Mouse (Mus musculus): Measurements from ENCODE around the gene Bag5. TPM values are rescaled to one million over a fixed set of nuclear protein-coding genes. Genes with fewer than 3 reads are reported as not detected.
A peak's percentile ranks its signal among the peaks of the same experiment; 100 is the strongest.
"Not testable (repeated sequence)": the region's sequence is repeated elsewhere in the genome, so short reads cannot be mapped to it uniquely, and the experiment has no call there.

Gene Bag5
- polyA plus RNA-seq, 1 experiment from 2014 or later, result 56.5 TPM

GRCm38 (mm10) chr12:111727956-111728355 is 14.9 kb upstream of the Bag5 start:
- no peak for DNase-seq (ENCODE audit: extremely low spot score, low spot score)
- H3K36me3 ChIP-seq (replicated peaks), result peaks cover 77% of the 10 kb centered on the region

GRCm38 (mm10) chr12:111726122-111726463 is 13.0 kb upstream of the Bag5 start:
- H3K9me3 ChIP-seq, result no peaks in the 10 kb centered on the region
- no peak for DNase-seq (ENCODE audit: extremely low spot score, low spot score)
- H3K4me3 ChIP-seq, result no peak overlapping the region
- H3K36me3 ChIP-seq (replicated peaks), result peaks cover 72% of the 10 kb centered on the region
- no peaks in the 10 kb centered on the region for H3K27me3 ChIP-seq (ENCODE audit: poor library complexity, severe bottlenecking)
- H3K27ac ChIP-seq, result 0 out of 2 replicates have a peak overlapping the region, but pooled peaks have one; percentile 75
- peaks cover 24% of the 10 kb centered on the region for H3K4me1 ChIP-seq
- 76% methylated on average over 4 of the region's 4 CpGs for WGBS

More at GRCm38 (mm10) chr12:111727956-111728355, 14.9 kb upstream of the Bag5 start:
- 97% methylated on average over 1 of the region's 1 CpGs for WGBS
- Histone ChIP-seq H3K4me3 (no peak overlapping the region), H3K9me3 (no peaks in the 10 kb centered on the region), H3K4me1 (peaks cover 36% of the 10 kb centered on the region), H3K27me3 (ENCODE audit: poor library complexity, severe bottlenecking) (peaks cover 8% of the 10 kb centered on the region), H3K27ac (no peak overlapping the region)

DNA sequence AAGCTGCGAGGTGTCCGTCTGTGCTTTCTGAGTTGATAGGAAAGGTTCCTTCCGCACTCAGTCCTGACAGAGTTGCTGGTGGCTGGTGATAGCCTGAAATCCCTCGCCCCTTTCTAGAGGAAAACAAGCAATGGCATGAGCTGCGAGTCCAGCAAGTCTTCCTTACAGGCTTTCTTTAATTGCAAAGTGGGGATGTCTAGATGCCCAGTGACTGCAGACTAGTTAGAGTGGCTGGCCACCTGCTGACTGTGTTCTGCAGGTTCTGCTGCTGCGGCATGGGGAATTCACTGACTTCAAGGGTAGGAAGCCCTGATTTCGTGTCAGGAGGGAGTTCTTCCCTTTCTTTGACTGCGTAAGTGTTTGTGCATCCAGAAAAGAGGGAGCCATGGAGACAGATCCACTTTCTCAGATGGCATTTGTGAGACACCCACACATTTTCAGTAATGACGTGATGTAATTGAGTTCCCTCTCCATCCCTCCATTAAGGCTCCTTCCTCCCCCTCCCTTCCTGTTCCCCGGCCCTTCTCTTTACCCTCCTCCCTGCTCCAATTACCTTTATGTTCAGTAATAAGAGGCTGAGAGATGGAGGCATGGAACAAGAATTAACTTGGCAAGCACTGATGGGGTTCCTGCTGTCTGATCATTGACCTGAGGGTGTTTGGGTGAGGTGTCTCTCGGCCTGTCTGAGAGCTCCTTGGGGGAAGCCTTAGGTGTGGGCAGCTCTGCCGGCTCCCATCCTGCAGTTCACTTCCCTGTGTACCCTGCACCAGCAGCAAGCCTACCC is 12.5 kb upstream of the Bag5 start:
- no peaks in the 10 kb centered on the region for H3K9me3 ChIP-seq
- peaks cover 69% of the 10 kb centered on the region for H3K36me3 ChIP-seq (replicated peaks)
- WGBS, result 72% methylated on average over 12 of the region's 12 CpGs
- no peak for DNase-seq (ENCODE audit: extremely low spot score, low spot score)
- H3K27me3 ChIP-seq (ENCODE audit: poor library complexity, severe bottlenecking), result no peaks in the 10 kb centered on the region
- H3K4me3 ChIP-seq, result no peak overlapping the region
- H3K27ac ChIP-seq, result peak overlapping the region; percentile 75; the same call in 1 of the 2 replicates
- peaks cover 24% of the 10 kb centered on the region for H3K4me1 ChIP-seq

GRCm38 (mm10) chr12:111724638-111725337 is 11.7 kb upstream of the Bag5 start:
- Histone ChIP-seq H3K9me3 (no peaks in the 10 kb centered on the region), H3K4me1 (peaks cover 24% of the 10 kb centered on the region), H3K27ac (peak overlapping the region; percentile 75), H3K4me3 (no peak overlapping the region), H3K36me3 (replicated peaks) (peaks cover 66% of the 10 kb centered on the region), H3K27me3 (ENCODE audit: poor library complexity, severe bottlenecking) (no peaks in the 10 kb centered on the region)
- DNase-seq (ENCODE audit: extremely low spot score, low spot score), result no peak
- WGBS, result 41% methylated on average over 6 of the region's 6 CpGs

DNA sequence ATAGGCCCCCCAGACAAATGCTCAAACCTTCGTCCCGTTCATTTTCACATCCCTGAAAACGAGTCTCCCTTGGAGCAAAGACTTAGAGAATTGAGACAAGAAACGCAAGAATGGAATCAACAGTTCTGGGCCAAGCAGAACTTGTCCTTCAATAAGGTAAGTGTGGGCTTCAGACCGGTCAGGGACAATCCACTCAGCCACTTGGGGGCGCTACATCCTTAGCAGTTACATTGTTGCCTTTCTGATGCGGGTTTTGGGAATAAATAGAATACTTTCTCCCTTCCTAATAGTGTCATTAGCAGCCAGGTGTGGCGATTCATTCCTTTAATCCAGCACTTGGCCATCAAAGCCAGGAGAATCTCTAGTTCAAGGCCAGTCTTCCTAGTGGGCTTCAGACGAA is 9.6 kb upstream of the Bag5 start:
- Histone ChIP-seq H3K27ac (no peak overlapping the region), H3K9me3 (no peaks in the 10 kb centered on the region), H3K27me3 (ENCODE audit: poor library complexity, severe bottlenecking) (no peaks in the 10 kb centered on the region), H3K4me1 (peaks cover 38% of the 10 kb centered on the region), H3K36me3 (replicated peaks) (peaks cover 48% of the 10 kb centered on the region), H3K4me3 (no peak overlapping the region)
- no peak for DNase-seq (ENCODE audit: extremely low spot score, low spot score)
- 74% methylated on average over 9 of the region's 9 CpGs for WGBS

GRCm38 (mm10) chr12:111720222-111720621 is 7.2 kb upstream of the Bag5 start:
- peaks cover 26% of the 10 kb centered on the region for H3K4me1 ChIP-seq

DNA sequence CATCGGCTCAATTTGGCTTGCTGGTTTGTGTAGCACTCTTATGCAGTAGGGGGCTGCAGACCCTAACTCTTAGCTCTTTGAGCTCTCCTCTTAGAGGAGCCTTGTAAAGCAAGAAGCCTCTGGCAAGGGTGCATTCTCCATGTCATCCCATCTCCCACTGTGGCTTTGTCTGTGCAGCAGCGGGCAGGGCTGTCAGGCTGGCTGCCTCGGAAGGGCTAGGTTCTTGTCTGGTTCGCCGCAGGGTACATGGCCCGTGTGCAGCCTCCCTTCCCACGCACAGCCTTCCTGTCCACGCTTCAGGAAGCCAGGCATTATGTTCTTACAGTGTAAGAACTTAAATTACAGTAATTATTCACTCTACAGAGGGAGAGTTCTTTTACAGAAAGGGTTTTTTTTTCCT is 5.6 kb upstream of the Bag5 start:
- Histone ChIP-seq H3K27ac (0 out of 2 replicates have a peak overlapping the region, but pooled peaks have one; percentile 6), H3K27me3 (ENCODE audit: poor library complexity, severe bottlenecking) (no peaks in the 10 kb centered on the region), H3K4me1 (peaks cover 30% of the 10 kb centered on the region), H3K36me3 (replicated peaks) (peaks cover 31% of the 10 kb centered on the region), H3K9me3 (peaks cover 7% of the 10 kb centered on the region; the same call in 1 of the 2 replicates), H3K4me3 (no peak overlapping the region)
- no peak for DNase-seq (ENCODE audit: extremely low spot score, low spot score)
- WGBS, result 46% methylated on average over 8 of the region's 8 CpGs

More at GRCm38 (mm10) chr12:111720222-111720621, 7.2 kb upstream of the Bag5 start:
- Histone ChIP-seq H3K27ac (no peak overlapping the region), H3K4me3 (no peak overlapping the region), H3K36me3 (replicated peaks) (peaks cover 41% of the 10 kb centered on the region), H3K9me3 (peaks cover 7% of the 10 kb centered on the region; the same call in 1 of the 2 replicates), H3K27me3 (ENCODE audit: poor library complexity, severe bottlenecking) (no peaks in the 10 kb centered on the region)
- DNase-seq (ENCODE audit: extremely low spot score, low spot score), result no peak
- 86% methylated on average over 4 of the region's 4 CpGs for WGBS

DNA sequence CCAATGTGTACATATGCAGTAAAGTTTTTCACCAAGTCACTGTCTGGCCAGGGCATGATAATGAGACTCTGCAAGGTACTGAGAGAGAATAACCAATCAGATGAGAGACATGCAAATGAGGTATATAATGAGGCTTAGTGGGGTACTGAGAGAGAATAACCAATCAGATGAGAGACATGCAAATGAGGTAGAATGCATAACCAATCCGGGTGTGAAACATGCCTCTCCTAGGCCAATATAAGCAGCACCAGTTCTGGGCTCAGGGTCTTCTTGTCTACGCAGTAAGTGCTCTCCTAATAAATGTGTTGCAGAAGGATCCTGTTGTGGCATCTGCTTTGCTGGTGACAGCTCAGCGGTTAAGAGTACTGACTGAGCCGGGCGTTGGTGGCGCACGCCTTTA is 3.4 kb upstream of the Bag5 start:
- Histone ChIP-seq H3K9me3 (peaks cover 7% of the 10 kb centered on the region; the same call in 1 of the 2 replicates), H3K27ac (no peak overlapping the region), H3K4me3 (no peak overlapping the region), H3K27me3 (ENCODE audit: poor library complexity, severe bottlenecking) (no peaks in the 10 kb centered on the region), H3K4me1 (peaks cover 42% of the 10 kb centered on the region), H3K36me3 (replicated peaks) (peaks cover 24% of the 10 kb centered on the region)
- WGBS, result 96% methylated on average over 7 of the region's 7 CpGs
- DNase-seq (ENCODE audit: extremely low spot score, low spot score), result no peak

DNA sequence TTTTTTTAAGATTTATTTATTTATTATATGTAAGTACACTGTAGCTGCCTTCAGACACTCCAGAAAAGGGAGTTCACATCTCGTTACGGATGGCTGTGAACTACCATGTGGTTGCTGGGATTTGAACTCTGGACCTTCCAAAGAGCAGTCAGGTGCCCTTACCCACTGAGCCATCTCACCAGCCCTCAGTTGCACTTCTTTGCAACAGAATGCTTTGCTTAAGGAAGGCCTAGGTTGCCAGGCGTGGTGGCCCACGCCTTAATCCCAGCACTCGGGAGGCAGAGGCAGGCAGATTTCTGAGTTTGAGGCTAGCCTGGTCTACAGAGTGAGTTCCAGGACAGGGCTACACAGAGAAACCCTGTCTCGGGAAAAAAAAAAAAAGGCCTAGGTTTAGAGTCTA is 823 bp upstream of the Bag5 start:
- Histone ChIP-seq H3K27ac (peak overlapping the region; percentile 30; the same call in 1 of the 2 replicates), H3K4me3 (peak overlapping the region; percentile 99), H3K36me3 (replicated peaks) (peaks cover 50% of the 10 kb centered on the region), H3K4me1 (peaks cover 49% of the 10 kb centered on the region)
- H3K9me3 ChIP-seq; DNase-seq (ENCODE audit: extremely low spot score, low spot score); H3K27me3 ChIP-seq (ENCODE audit: poor library complexity, severe bottlenecking): not testable (repeated sequence)
- 86% methylated on average over 6 of the region's 6 CpGs for WGBS

DNA sequence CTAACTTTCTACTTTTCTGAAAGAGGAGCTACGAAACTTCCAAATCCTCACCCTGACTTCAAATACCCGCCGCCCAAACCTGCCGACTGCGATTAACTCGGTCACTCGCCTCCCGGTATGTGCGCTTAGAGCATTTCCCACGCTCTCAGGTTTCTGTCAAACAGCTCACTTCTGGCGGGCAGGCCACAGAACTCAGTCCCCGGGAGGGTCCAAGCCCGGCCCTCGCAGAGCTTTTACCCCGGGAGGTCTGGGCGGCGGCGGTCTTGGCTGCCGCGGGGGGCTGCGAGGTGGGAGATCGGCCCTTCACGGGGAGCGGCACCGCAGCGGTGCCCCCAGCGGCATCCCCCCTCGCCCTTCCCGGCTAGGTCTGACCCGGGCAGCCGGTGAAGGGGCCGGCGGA is 581 bp downstream of the Bag5 start:
- H3K4me1 ChIP-seq, result peaks cover 40% of the 10 kb centered on the region
- peak overlapping the region; percentile 99 for H3K4me3 ChIP-seq
- no peak for DNase-seq (ENCODE audit: extremely low spot score, low spot score)
- H3K36me3 ChIP-seq (replicated peaks), result peaks cover 64% of the 10 kb centered on the region
- WGBS, result under 1% methylated on average over 33 of the region's 33 CpGs
- peaks cover 7% of the 10 kb centered on the region; the same call in 1 of the 2 replicates for H3K9me3 ChIP-seq
- peak overlapping the region; percentile 96 for H3K27ac ChIP-seq
- H3K27me3 ChIP-seq (ENCODE audit: poor library complexity, severe bottlenecking), result no peaks in the 10 kb centered on the region

DNA sequence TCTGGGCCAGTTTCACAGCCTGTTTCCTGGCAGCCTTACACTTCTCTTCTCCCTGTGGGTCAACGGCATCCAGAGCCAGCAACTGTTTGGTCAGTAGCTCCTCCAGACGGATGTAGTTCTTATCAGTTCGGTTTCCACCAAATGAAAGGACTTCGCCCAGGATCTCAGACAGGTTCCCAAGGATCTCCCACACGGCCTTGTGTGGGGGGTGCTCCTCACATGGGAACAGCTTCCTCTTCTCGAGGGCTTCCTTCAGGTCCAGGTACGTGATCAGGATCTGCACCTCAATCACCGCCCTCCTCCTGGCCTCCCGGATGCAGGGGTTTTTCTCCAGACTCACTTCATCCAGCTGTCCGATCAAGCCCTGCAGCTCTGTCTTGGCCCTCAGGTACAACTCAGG is 3.0 kb downstream of the Bag5 start:
- peaks cover 51% of the 10 kb centered on the region for H3K4me1 ChIP-seq
- no peaks in the 10 kb centered on the region for H3K27me3 ChIP-seq (ENCODE audit: poor library complexity, severe bottlenecking)
- WGBS, result 92% methylated on average over 10 of the region's 10 CpGs
- no peak overlapping the region for H3K27ac ChIP-seq
- no peaks in the 10 kb centered on the region for H3K9me3 ChIP-seq
- H3K36me3 ChIP-seq (replicated peaks), result peaks cover 63% of the 10 kb centered on the region
- DNase-seq (ENCODE audit: extremely low spot score, low spot score), result no peak
- no peak overlapping the region for H3K4me3 ChIP-seq

DNA sequence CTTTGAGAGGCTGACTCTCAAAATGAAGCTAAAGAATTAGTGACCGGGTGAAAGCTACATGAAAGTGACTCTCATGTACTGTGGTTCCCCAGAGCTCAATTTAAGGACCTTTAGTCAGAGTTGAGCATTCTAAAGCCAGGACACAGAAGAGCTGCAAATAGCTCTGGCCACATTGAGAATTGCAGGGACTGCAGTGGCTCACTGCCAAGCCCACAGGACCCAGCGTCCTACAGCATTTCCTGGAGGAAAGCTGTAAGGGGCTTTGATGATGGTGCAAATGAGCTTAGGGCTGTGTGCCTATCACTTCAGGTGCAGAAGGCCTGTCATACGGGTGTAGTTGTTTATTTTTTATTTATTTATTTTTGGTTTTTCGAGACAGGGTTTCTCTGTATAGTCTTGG is 4.9 kb downstream of the Bag5 start:
- Histone ChIP-seq H3K4me3 (no peak overlapping the region), H3K27me3 (ENCODE audit: poor library complexity, severe bottlenecking) (no peaks in the 10 kb centered on the region), H3K4me1 (peaks cover 44% of the 10 kb centered on the region), H3K27ac (no peak overlapping the region), H3K36me3 (replicated peaks) (peaks cover 58% of the 10 kb centered on the region), H3K9me3 (no peaks in the 10 kb centered on the region)
- 92% methylated on average over 4 of the region's 4 CpGs for WGBS
- no peak for DNase-seq (ENCODE audit: extremely low spot score, low spot score)

All from forebrain, embryonic 10.5 days (tissue).